Mouse (Mus musculus) CH12.LX (cell line): ENCODE results near the gene Gpr146. TPM values are rescaled to one million over a fixed set of nuclear protein-coding genes. Genes with fewer than 3 reads are reported as not detected.

Experiments
- DNase-seq: peaks from one replicate; pipeline ENCODE4 v3.0.0-alpha.2; 2013; ENCODE audit errors: extremely low read depth
- H3K27ac ChIP-seq: 2 replicates; pipeline ENCODE4 v1.5.1; 2012; ENCODE audit warnings: low read depth, mild to moderate bottlenecking, control low read depth, moderate library complexity; ENCODE audit not compliant: insufficient read depth
- H3K27me3 ChIP-seq: replicated peaks from 2 replicates; pipeline ENCODE3; 2012; ENCODE audit warnings: inconsistent platforms
- H3K36me3 ChIP-seq, 2 experiments: replicated peaks in 1 of 2; 2 replicates each; pipeline versions ENCODE3 to v1.6.1; 2012; ENCODE audit warnings: inconsistent platforms in 1 of 2, low read length in 1 of 2, mild to moderate bottlenecking in 1 of 2, mixed read lengths in 1 of 2, moderate library complexity in 1 of 2; ENCODE audit not compliant: control insufficient read depth in 1 of 2, insufficient read depth in 1 of 2
- H3K4me1 ChIP-seq, 2 experiments: 2 replicates each; pipeline ENCODE4 v1.6.1; 2012; ENCODE audit warnings: inconsistent platforms in 1 of 2, moderate library complexity in 1 of 2; ENCODE audit not compliant: insufficient read depth in 2 of 2, control insufficient read depth in 1 of 2
- H3K4me2 ChIP-seq: 2 replicates; pipeline ENCODE4 v1.6.1; 2012; ENCODE audit warnings: low read depth, mild to moderate bottlenecking, control low read depth; ENCODE audit not compliant: poor library complexity, insufficient read depth, severe bottlenecking
- H3K4me3 ChIP-seq, 3 experiments: fragments of 150-350 bp in 1 of 3; sonication (generic) in 1 of 3; replicated peaks in 1 of 3; 2 replicates each; pipeline versions ENCODE3 to v1.5.1; 2011 to 2012; ENCODE audit warnings: low read depth in 2 of 3, low read length in 2 of 3, mild to moderate bottlenecking in 2 of 3, moderate library complexity in 2 of 3, control low read depth in 1 of 3, improper control_type of control experiment in 1 of 3, inconsistent platforms in 1 of 3, mixed read lengths in 1 of 3; ENCODE audit not compliant: poor library complexity in 1 of 3
- H3K79me2 ChIP-seq: replicated peaks from 2 replicates; pipeline ENCODE4 v1.6.1; 2012; ENCODE audit warnings: mild to moderate bottlenecking, moderate library complexity; ENCODE audit not compliant: control insufficient read depth, poor library complexity, insufficient read depth, severe bottlenecking; ENCODE audit errors: extremely low read depth
- H3K9ac ChIP-seq: 2 replicates; pipeline ENCODE4 v1.6.1; 2012; ENCODE audit warnings: low read depth, mild to moderate bottlenecking, control low read depth, moderate library complexity; ENCODE audit not compliant: insufficient read depth
- H3K9me3 ChIP-seq: replicated peaks from 2 replicates; pipeline ENCODE3; 2012; ENCODE audit warnings: low read length, inconsistent platforms, mixed read lengths
- BHLHE40 ChIP-seq: IDR thresholded peaks from 2 replicates; pipeline ENCODE4 v1.6.1; 2011; ENCODE audit warnings: mild to moderate bottlenecking, low read depth, low read length, improper control_type of control experiment
- CHD2 ChIP-seq: IDR thresholded peaks from 2 replicates; pipeline ENCODE4 v1.6.1; 2011; ENCODE audit warnings: low read length, improper control_type of control experiment
- E2F4 ChIP-seq: IDR thresholded peaks from 2 replicates; pipeline ENCODE4 v1.6.1; 2011; ENCODE audit warnings: low read depth, low read length, improper control_type of control experiment; ENCODE audit not compliant: insufficient replicate concordance
- ELF1 ChIP-seq: IDR thresholded peaks from 2 replicates; pipeline ENCODE4 v1.6.1; 2014; ENCODE audit warnings: low read depth, mild to moderate bottlenecking, inconsistent platforms, low read length, improper control_type of control experiment
- EP300 ChIP-seq: IDR thresholded peaks from 2 replicates; pipeline ENCODE4 v1.6.1; 2011; ENCODE audit warnings: low read length, improper control_type of control experiment
- GABPA ChIP-seq: IDR thresholded peaks from 2 replicates; pipeline ENCODE4 v1.6.1; 2012; ENCODE audit warnings: low read depth, low read length, improper control_type of control experiment, inconsistent platforms; ENCODE audit not compliant: insufficient replicate concordance
- IRF4 ChIP-seq: IDR thresholded peaks from 2 replicates; pipeline ENCODE4 v1.6.1; 2014; ENCODE audit warnings: low read depth, mild to moderate bottlenecking, inconsistent platforms, low read length, improper control_type of control experiment
- JUND ChIP-seq: conservative IDR thresholded peaks from 2 replicates; pipeline ENCODE4 v1.6.1; 2011; ENCODE audit warnings: low read depth, low read length, improper control_type of control experiment
- MAFK ChIP-seq: IDR thresholded peaks from 2 replicates; pipeline ENCODE4 v1.6.1; 2011; ENCODE audit warnings: low read length, improper control_type of control experiment; ENCODE audit not compliant: insufficient replicate concordance
- MXI1 ChIP-seq: IDR thresholded peaks from 2 replicates; pipeline ENCODE4 v1.6.1; 2011; ENCODE audit warnings: mild to moderate bottlenecking, low read depth, low read length, improper control_type of control experiment
- NELFE ChIP-seq: IDR thresholded peaks from 2 replicates; pipeline ENCODE4 v1.6.1; 2011; ENCODE audit warnings: low read depth, low read length, improper control_type of control experiment
- NRF1 ChIP-seq: IDR thresholded peaks from 2 replicates; pipeline ENCODE4 v1.6.1; 2014; ENCODE audit warnings: low read depth, mild to moderate bottlenecking, inconsistent platforms, low read length, improper control_type of control experiment, moderate library complexity
- PAX5 ChIP-seq: IDR thresholded peaks from 2 replicates; pipeline ENCODE4 v1.6.1; 2012; ENCODE audit warnings: low read length, inconsistent platforms, mixed read lengths
- RAD21 ChIP-seq: IDR thresholded peaks from 2 replicates; pipeline ENCODE4 v1.6.1; 2011; ENCODE audit warnings: low read depth, mild to moderate bottlenecking, low read length, improper control_type of control experiment, moderate library complexity
- TBP ChIP-seq: conservative IDR thresholded peaks from 2 replicates; pipeline ENCODE4 v1.6.1; 2011; ENCODE audit warnings: low read depth, low read length, improper control_type of control experiment
- TCF12 ChIP-seq: IDR thresholded peaks from 2 replicates; pipeline ENCODE4 v1.6.1; 2014; ENCODE audit warnings: low read depth, mild to moderate bottlenecking, inconsistent platforms, low read length, improper control_type of control experiment
- ZC3H11A ChIP-seq: IDR thresholded peaks from 2 replicates; pipeline ENCODE4 v1.6.1; 2012; ENCODE audit warnings: low read depth, mild to moderate bottlenecking, inconsistent platforms, low read length, improper control_type of control experiment
- ZKSCAN1 ChIP-seq: IDR thresholded peaks from 2 replicates; pipeline ENCODE4 v1.6.1; 2012; ENCODE audit warnings: low read depth, inconsistent platforms, low read length, improper control_type of control experiment, borderline replicate concordance
- ZMIZ1 ChIP-seq: IDR thresholded peaks from 2 replicates; pipeline ENCODE4 v1.6.1; 2012; ENCODE audit warnings: low read depth, mild to moderate bottlenecking, inconsistent platforms, low read length, improper control_type of control experiment
- ZNF384 ChIP-seq: IDR thresholded peaks from 2 replicates; pipeline ENCODE4 v1.6.1; 2012; ENCODE audit warnings: low read depth, low read length, improper control_type of control experiment, inconsistent platforms
- dilution Hi-C: fragments of 300-500 bp; cut with MboI; formaldehyde crosslinking; loops from 2 replicates; pipeline ENCODE4 v1.14.3; 2020; ENCODE audit warnings: low sequenced_read_pairs; ENCODE audit not compliant: extremely low pct_unique_long_range_greater_than_20kb, extremely low pct_ligation_motif_present
- in situ Hi-C: fragments of 300-500 bp; cut with MboI; formaldehyde crosslinking; loops from 3 replicates; pipeline ENCODE4 v1.14.3; 2019; ENCODE audit warnings: low sequenced_read_pairs, low pct_ligation_motif_present, low pct_unique_long_range_greater_than_20kb, mixed read lengths
- polyA plus RNA-seq: library from polyadenylated mRNA; unstranded; fragments of >175 nt; gene quantifications from 2 replicates; pipeline ENCODE4 v1.2.1, GENCODE M21; 2012; ENCODE audit warnings: low read depth; ENCODE audit not compliant: insufficient read length
- total RNA-seq, 2 experiments: library from RNA; depleted of rRNA; stranded (reverse); fragments of 300-350 nt in 1 of 2; fragments of >200 nt in 1 of 2; gene quantifications; 2 replicates each; pipeline ENCODE4 v1.2.3; 2012 to 2014

The Gpr146 gene
- total and polyA plus RNA-seq, 3 experiments, result 0.13 TPM; not detected in 2

DNA sequence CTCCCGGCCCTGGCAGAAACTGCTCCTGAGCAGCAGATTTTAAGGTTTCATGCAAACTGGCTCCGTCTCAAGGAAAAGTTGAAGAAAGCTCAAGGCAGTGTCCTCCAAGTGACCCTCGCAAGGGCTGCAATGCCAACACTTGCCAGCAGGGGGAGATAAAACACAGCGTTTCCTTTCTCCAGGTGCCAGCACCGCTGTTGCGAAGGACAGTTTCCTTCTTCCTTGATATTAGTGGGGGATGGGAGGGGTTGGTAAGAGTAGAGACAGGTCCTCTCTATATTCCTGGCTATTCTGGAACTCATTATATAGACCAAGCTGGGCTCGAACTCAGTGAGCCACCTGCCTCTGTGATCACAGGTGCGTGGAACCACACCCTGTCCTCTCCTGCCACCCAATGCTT lies 45.8 kb upstream of the Gpr146 start (continued):
- TF ChIP-seq CHD2, result peak; percentile 61
- TF ChIP-seq TBP, result no peak
- no peak for TF ChIP-seq BHLHE40
- peak; percentile 69 for TF ChIP-seq ELF1
- TF ChIP-seq NRF1, result no peak
- no peak for TF ChIP-seq EP300
- TF ChIP-seq IRF4, result peak; percentile 35; the same call in 1 of the 2 replicates
- TF ChIP-seq E2F4, result no peak
- TF ChIP-seq GABPA, result no peak

DNA sequence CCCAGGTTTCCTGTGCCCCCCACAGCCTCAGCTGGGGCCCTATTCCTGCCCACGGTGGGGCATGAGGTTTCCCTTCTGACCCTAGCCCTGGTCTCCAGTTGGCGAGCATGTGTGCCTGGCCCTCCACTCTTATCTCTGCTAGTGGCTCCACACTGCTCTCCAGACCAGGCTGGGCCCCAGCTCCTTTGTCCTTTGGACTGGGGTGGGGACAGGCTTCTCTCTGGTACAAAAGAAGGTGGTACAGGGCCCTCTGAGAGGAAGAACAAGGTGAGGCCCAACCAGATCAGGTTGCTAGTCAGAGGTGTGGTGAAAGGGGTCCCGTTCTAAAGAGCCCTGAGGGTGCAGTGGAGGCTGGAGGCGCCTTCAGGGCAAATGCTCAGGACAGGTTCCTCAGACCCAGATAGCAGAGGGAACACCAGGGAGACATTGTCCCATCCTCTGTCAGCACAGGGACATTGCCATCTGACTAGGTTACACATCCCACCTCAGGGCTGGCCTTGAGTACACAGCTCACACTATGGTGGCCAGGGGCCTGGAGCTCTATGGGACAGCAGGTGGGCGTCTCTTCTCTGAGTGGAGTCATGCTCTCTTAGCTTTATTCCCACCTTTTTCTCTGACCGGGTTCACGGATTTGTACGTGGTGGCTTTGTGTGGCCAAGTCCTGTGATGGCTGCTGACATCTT lies 44.8 kb upstream of the Gpr146 start:
- Histone ChIP-seq H3K27me3 (no peaks in the 10 kb centered on the region), H3K27ac (no peak overlapping the region), H3K9ac (no peak overlapping the region), H3K4me2 (no peak overlapping the region), H3K9me3 (no peaks in the 10 kb centered on the region), H3K4me3 (no peak overlapping the region), H3K79me2 (no peaks in the 10 kb centered on the region), H3K4me1 (peaks cover 0 to 2% of the 10 kb centered on the region in 2 experiments; a peak in 1 of 4 replicates), H3K36me3 (peaks cover 13 to 28% of the 10 kb centered on the region in 2 experiments)
- in situ Hi-C loops, result no loop called here
- dilution Hi-C loops, result no loop called here
- TF ChIP-seq ZC3H11A (no peak), BHLHE40 (no peak)
- no peak for DNase-seq

DNA sequence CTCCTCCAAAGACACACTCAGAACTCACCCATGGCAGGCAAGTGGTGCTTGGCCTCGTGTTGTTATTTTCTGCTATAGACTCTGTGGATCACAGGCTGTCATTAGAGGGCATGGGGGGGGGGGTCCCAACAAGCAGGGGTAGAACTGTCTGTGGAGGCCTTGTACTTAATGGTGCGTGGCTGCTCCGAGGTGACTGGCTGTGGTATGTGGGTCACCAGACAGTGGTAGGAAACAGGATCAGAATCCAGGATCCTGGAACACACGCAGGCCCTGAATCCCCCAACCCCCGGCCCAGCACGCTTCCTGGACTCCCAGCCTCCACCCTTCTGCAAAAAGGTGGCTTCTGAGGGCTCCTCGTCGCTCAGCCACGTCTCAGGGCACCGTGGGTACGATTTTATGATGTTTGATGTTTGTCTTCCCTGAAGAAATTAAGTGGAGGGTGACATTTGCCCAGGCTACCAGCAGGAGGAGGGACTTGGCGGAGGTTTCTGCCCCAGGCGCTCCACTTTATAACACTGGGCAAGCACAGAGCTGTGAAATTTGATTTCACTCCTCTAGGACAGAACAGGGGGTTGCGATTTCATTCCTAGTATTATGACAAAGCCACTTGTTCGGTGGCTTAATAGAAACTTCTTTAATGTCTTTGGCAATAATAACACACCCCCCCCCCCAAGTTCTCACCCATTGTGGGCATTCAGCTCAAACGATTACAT lies 44.0 kb upstream of the Gpr146 start:
- Histone ChIP-seq H3K9me3 (no peaks in the 10 kb centered on the region), H3K4me3 (no peak overlapping the region), H3K79me2 (no peaks in the 10 kb centered on the region), H3K27ac (no peak overlapping the region), H3K9ac (no peak overlapping the region), H3K4me1 (peaks cover 0 to 9% of the 10 kb centered on the region in 2 experiments; a peak in 2 of 4 replicates), H3K4me2 (no peak overlapping the region), H3K36me3 (peaks cover 19 to 35% of the 10 kb centered on the region in 2 experiments), H3K27me3 (no peaks in the 10 kb centered on the region)
- DNase-seq, result no peak
- TF ChIP-seq RAD21 (no peak), NELFE (no peak), ZNF384 (no peak), ELF1 (no peak), MXI1 (no peak), BHLHE40 (no peak), ZMIZ1 (no peak), TCF12 (no peak), PAX5 (no peak), ZKSCAN1 (no peak), E2F4 (no peak), JUND (no peak), MAFK (no peak), EP300 (no peak)
- in situ Hi-C loops, result no loop called here
- dilution Hi-C loops, result no loop called here
